In genomic region chr13:97562241-97562640, GRCm38 (mm10) we compare ENCODE assay signal across 24 mouse cellular contexts.
"Had no signal": no experiment of that assay in that cellular context is flagged by ENCODE, and none has a peak within 500 bp of the region (broad histone marks: within the 10 kb centered on the region; RNA-seq: fewer than 3 reads in every experiment).

No protein-coding gene starts in this region.

- DNase-seq: kidney, adult 11 months; kidney, adult 8-10 months; kidney, postnatal 14 days; kidney, postnatal 4 days; layer of hippocampus, postnatal 36 days; liver, postnatal 0 days; lung, embryonic 14.5 days; retina, postnatal 1 day; right cerebral cortex, postnatal 25 days; spleen, adult 18-20 months; thymus, postnatal 25 days had no signal

- ATAC-seq: liver, postnatal 0 days; lung, postnatal 0 days; midbrain, embryonic 13.5 days; midbrain, embryonic 16.5 days had no signal

- H3K4me3 ChIP-seq: kidney, embryonic 15.5 days; limb, embryonic 12.5 days; limb, embryonic 15.5 days; midbrain, embryonic 10.5 days; midbrain, embryonic 13.5 days; myocyte; neural tube, embryonic 13.5 days; stomach, embryonic 15.5 days had no signal

- H3K4me1 ChIP-seq: limb, embryonic 15.5 days had no signal

- H3K4me2 ChIP-seq: kidney, embryonic 15.5 days; limb, embryonic 12.5 days; limb, embryonic 15.5 days; liver, embryonic 11.5 days; lung, embryonic 14.5 days; midbrain, embryonic 13.5 days; neural tube, embryonic 13.5 days; stomach, embryonic 15.5 days had no signal

- H3K9me3 ChIP-seq: kidney, embryonic 15.5 days; limb, embryonic 12.5 days; limb, embryonic 15.5 days; neural tube, embryonic 13.5 days; stomach, embryonic 15.5 days had no signal

- H3K27ac ChIP-seq: kidney, embryonic 15.5 days; limb, embryonic 12.5 days; limb, embryonic 15.5 days; liver, embryonic 14.5 days; macrophage; midbrain, embryonic 10.5 days; midbrain, embryonic 13.5 days; neural tube, embryonic 13.5 days; stomach, embryonic 15.5 days had no signal

- H3K9ac ChIP-seq: kidney, embryonic 15.5 days; limb, embryonic 12.5 days; limb, embryonic 15.5 days; liver, embryonic 14.5 days; liver, postnatal 0 days; lung, embryonic 14.5 days; midbrain, embryonic 13.5 days; neural tube, embryonic 13.5 days; stomach, embryonic 15.5 days had no signal

- H3K27me3 ChIP-seq: kidney, embryonic 15.5 days; limb, embryonic 12.5 days; limb, embryonic 15.5 days; neural tube, embryonic 13.5 days; stomach, embryonic 15.5 days had no signal

- H3K36me3 ChIP-seq: kidney, embryonic 15.5 days; limb, embryonic 12.5 days; limb, embryonic 15.5 days; midbrain, embryonic 10.5 days; midbrain, embryonic 13.5 days; neural tube, embryonic 13.5 days; stomach, embryonic 15.5 days had no signal
